Mouse (Mus musculus) left cerebral cortex, adult 8-10 months (tissue): ENCODE data around the gene Tubgcp5. TPM values are rescaled to one million over a fixed set of nuclear protein-coding genes. Genes with fewer than 3 reads are reported as not detected.

Source experiments
- total RNA-seq, 4 experiments: library from RNA; stranded (reverse); gene quantifications; 2 replicates each; pipeline ENCODE4 v1.2.4; 2022

The Tubgcp5 gene
- total RNA-seq, 4 experiments from 2014 or later: 33.0 to 42.7 (median 37.6) TPM

Other genes starting within 250 kb of the Tubgcp5 start
- 10 to 100 TPM; 13.9 to 47.1 (median 23.9) TPM for gene Siglech, start 26.0 kb upstream of the Tubgcp5 start, total RNA-seq
- 10 to 100 TPM; 78.3 to 86.9 (median 81.4) TPM for gene Cyfip1, start 47.6 kb downstream of the Tubgcp5 start, total RNA-seq
- 10 to 100 TPM; 45.1 to 51.3 (median 48.6) TPM for gene Nipa2, start 168.3 kb downstream of the Tubgcp5 start, total RNA-seq
- gene Nipa1, start 225.8 kb downstream of the Tubgcp5 start, total RNA-seq: 10 to 100 TPM; 63.2 to 75.9 (median 64.6) TPM